Mouse (Mus musculus) embryonic fibroblast, embryonic 13.5 days (primary cell): ENCODE results near the gene Tnxb.

Experiments used
- CTCF ChIP-seq: IDR thresholded peaks from 2 replicates; pipeline ENCODE4 v1.5.1; 2011; ENCODE audit warnings: mild to moderate bottlenecking, control low read depth, low read length, moderate library complexity, borderline replicate concordance; ENCODE audit not compliant: insufficient read depth
- POLR2A ChIP-seq: IDR thresholded peaks from 2 replicates; pipeline ENCODE4 v1.6.1; 2011; ENCODE audit warnings: low read depth, mild to moderate bottlenecking, control low read depth, low read length, moderate library complexity

DNA sequence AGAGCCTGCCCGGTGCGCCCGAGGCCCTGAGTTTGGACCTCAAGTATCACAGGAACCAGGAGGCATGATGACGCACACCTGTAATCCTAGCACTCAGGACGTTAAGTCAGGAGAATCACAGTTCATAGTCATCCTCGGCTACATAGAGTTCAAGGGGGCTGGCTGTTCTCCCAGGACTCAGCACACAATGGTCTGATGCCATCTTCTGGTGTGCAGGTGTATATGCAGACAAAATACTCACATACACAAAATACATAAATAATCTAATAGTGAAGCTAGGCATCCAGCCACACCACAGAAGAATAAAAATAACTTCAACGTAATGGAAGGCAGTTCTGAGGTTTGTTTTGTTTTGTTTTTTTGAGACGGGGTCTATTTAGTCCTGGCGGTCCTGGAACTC is 47.2 kb upstream of the Tnxb start:
- no peak for TF ChIP-seq CTCF
- TF ChIP-seq POLR2A = no peak
